Mouse (Mus musculus): ENCODE measurements around the gene Pex11b.

GRCm38 (mm10) chr3:96632058-96632457, 3.1 kb upstream of the Pex11b start:
- TF ChIP-seq MAX (IDR thresholded peaks at IDR 0.05; ENCODE audit: low read depth) (no peak), POLR2A (IDR thresholded peaks at IDR 0.05; ENCODE audit: insufficient read length, low read depth) (no peak), MYOD1 (IDR thresholded peaks at IDR 0.05; ENCODE audit: control insufficient read depth in 1 of 3, insufficient read length in 2 of 3, low read depth in 2 of 3) (no peak), REST (IDR thresholded peaks at IDR 0.05; ENCODE audit: insufficient read depth, insufficient read length) (no peak), USF1 (IDR thresholded peaks at IDR 0.05; ENCODE audit: low read depth) (no peak), MYOG (IDR thresholded peaks at IDR 0.05; ENCODE audit: control insufficient read depth in 1 of 3, insufficient read depth in 1 of 3, insufficient read length in 2 of 3, low read depth in 2 of 3) (no peak), POLR2AphosphoS2 (IDR thresholded peaks at IDR 0.05; ENCODE audit: insufficient read length, low read depth) (no peak)
